ENCODE assay signal across 8 mouse cellular contexts in the genomic region with DNA sequence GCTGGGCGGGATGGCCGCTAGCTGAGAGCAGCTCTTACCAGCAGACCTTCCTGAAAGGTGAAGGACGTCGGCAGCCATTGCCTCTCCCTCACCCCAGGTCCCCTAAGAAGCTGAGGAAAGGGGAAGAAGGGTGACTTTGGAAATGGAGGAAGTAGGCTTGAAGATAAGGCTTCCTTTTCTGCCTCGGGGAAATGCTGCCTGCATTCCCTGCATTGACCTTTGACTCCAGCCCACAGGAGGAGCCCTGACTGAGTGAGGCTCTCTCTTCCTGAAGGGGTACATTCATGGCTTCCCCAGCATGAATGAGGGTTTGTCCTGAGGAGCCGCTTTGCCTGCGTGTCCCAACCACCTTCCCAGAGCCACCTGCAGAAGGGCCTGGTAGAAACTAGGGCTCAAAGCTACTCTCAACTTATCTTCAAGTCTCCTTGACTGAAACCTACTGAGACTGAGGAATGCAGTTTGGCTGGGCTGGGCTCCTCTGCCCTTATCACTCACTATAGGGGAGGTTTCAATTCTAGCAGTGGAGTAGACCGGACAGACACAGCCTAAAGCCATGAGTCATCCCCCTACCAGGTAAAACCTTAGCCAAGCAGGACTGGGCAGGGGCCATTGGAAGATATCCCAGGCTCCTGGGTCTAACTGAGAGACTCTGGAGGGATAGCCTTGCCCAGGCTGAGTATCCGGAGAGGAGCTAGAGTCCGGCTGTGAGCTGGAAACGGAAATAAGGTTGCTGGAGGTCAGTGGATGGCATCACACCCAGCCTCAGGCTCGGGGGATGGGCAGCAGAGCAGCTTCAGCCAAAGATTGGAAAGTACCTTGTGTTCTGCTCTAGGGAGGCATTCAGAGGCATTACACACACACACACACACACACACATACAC. TPM values are rescaled to one million over a fixed set of nuclear protein-coding genes. Genes with fewer than 3 reads are reported as not detected.
DNase-seq lines count a peak whose midpoint lies in the region; ATAC-seq lines count a peak whose summit lies in the region.

No protein-coding gene starts in this region.

- peaks cover 35% of the 10 kb centered on the region for H3K4me1 ChIP-seq in forebrain, embryonic 10.5 days
- H3K4me1 ChIP-seq in forebrain, embryonic 15.5 days: no peaks in the 10 kb centered on the region

- H3K27me3 ChIP-seq in forebrain, embryonic 10.5 days (ENCODE audit: poor library complexity, severe bottlenecking): no peaks in the 10 kb centered on the region
- H3K27me3 ChIP-seq in forebrain, embryonic 15.5 days: no peaks in the 10 kb centered on the region

- ATAC-seq in forebrain, embryonic 15.5 days (replicated peaks): no peak
- no peak for ATAC-seq in frontal cortex, adult (ENCODE audit: low TSS enrichment)

- peak overlapping the region; percentile 44 for H3K27ac ChIP-seq in forebrain, embryonic 10.5 days
- H3K27ac ChIP-seq in forebrain, embryonic 15.5 days (replicated peaks): no peak overlapping the region

- DNase-seq in forebrain, embryonic 10.5 days (ENCODE audit: extremely low spot score, low spot score): no peak
- peak; percentile 75 for DNase-seq in gastrocnemius, postnatal 25 days
- DNase-seq in kidney, adult 9 months: peak; percentile 52
- peak; percentile 83 for DNase-seq in lung, postnatal 10 days
- DNase-seq in yolk sac, embryonic 10.5 days (ENCODE audit: low spot score): peak; percentile 81
- no peak for DNase-seq in layer of hippocampus, adult 8-10 months (ENCODE audit: low spot score in 2 of 2)

- no peaks in the 10 kb centered on the region for H3K36me3 ChIP-seq in forebrain, embryonic 10.5 days (replicated peaks)
- H3K36me3 ChIP-seq in forebrain, embryonic 15.5 days: no peaks in the 10 kb centered on the region

- no peak overlapping the region for H3K9ac ChIP-seq in forebrain, embryonic 15.5 days (replicated peaks)

- no peak overlapping the region for H3K4me3 ChIP-seq in forebrain, embryonic 10.5 days
- H3K4me3 ChIP-seq in forebrain, embryonic 15.5 days: no peak overlapping the region

- WGBS in forebrain, embryonic 10.5 days: 49% methylated on average over 12 of the region's 12 CpGs
- WGBS in forebrain, embryonic 15.5 days: 74% methylated on average over 12 of the region's 12 CpGs

- no peak overlapping the region for H3K4me2 ChIP-seq in forebrain, embryonic 15.5 days (replicated peaks)

- H3K9me3 ChIP-seq in forebrain, embryonic 10.5 days: no peaks in the 10 kb centered on the region
- H3K9me3 ChIP-seq in forebrain, embryonic 15.5 days: no peaks in the 10 kb centered on the region

RNA-seq across cellular contexts. Expression of a gene that starts 18.5 kb away (rescaled TPM):
- polyA plus RNA-seq in forebrain, embryonic 10.5 days (2016; fragmentation: Nextera tagmentation; extraction: Ambion mirVana): 4.5 and 6.7 TPM in 2 replicates
- polyA plus RNA-seq in forebrain, embryonic 15.5 days (2015; fragmentation: Nextera tagmentation; extraction: Ambion mirVana): 12.5 and 14.9 TPM in 2 replicates
- total RNA-seq in gastrocnemius, postnatal 25 days (2021): 1 to 10 TPM; 3.0 to 5.2 TPM
- total RNA-seq in layer of hippocampus, adult 8-10 months (2022): 1 to 10 TPM; 7.3 to 9.3 (median 8.5) TPM

RNA-seq across cellular contexts. Expression of a gene that starts 28.0 kb away (rescaled TPM):
- 3.5 and 4.3 TPM in 2 replicates for polyA plus RNA-seq in forebrain, embryonic 10.5 days (2016; fragmentation: Nextera tagmentation; extraction: Ambion mirVana)
- 4.0 and 6.7 TPM in 2 replicates for polyA plus RNA-seq in forebrain, embryonic 15.5 days (2015; fragmentation: Nextera tagmentation; extraction: Ambion mirVana)
- 10 to 100 TPM in 1 of 2 experiments, 1 to 10 TPM in 1; 8.0 to 10.2 TPM for total RNA-seq in gastrocnemius, postnatal 25 days (2021)
- 10 to 100 TPM; 12.3 to 18.6 (median 15.4) TPM for total RNA-seq in layer of hippocampus, adult 8-10 months (2022)

Comparison
In these comparisons a context has a peak if more than half of its experiments do, and no peak if none do; other contexts are left out.
1. DNase-seq: peak in gastrocnemius, postnatal 25 days (single experiment), kidney, adult 9 months (single experiment), lung, postnatal 10 days (single experiment) and yolk sac, embryonic 10.5 days (single experiment); none in forebrain, embryonic 10.5 days (single experiment) and layer of hippocampus, adult 8-10 months (0 of 2).